Mouse (Mus musculus): ENCODE results near the gene Arhgef10l. TPM values are rescaled to one million over a fixed set of nuclear protein-coding genes. Genes with fewer than 3 reads are reported as not detected.

The Arhgef10l gene
- total and polyA plus RNA-seq, 2 experiments from 2014 or later, result 16.5 to 59.0 TPM

DNA sequence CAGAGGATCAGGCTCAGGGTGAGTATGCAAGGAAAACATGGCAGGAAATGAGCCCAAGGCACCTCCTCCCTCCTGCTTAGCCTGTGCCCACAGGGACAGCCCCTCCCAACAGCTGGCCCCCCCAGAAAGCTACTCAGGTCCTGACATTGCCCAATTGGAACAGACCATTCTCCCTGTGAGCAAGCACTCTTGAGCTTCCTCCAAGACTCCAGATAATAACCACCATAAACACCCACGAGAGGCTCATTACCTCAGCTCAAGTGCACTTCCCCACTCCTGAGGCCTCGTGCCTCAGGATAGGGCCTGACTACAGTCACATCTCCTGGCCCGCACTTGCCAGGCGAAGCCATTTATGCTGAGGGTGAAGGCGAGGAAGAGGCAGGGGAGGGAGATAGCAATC is 67.0 kb downstream of the Arhgef10l start:
- Histone ChIP-seq H3K4me1 (ENCODE audit: insufficient read depth) (no peaks in the 10 kb centered on the region), H3K9ac (no peak overlapping the region), H3K4me2 (ENCODE audit: low read depth) (no peak overlapping the region), H3K4me3 (ENCODE audit: low read depth, low read length) (no peak overlapping the region), H3K27me3 (ENCODE audit: insufficient read depth, low read length) (no peaks in the 10 kb centered on the region), H3K27ac (ENCODE audit: low read depth, low read length) (no peak overlapping the region), H3K36me3 (ENCODE audit: insufficient read depth) (peaks cover 4% of the 10 kb centered on the region; the same call in 1 of the 2 replicates), H3K9me3 (ENCODE audit: low read length) (no peaks in the 10 kb centered on the region)
- DNase-seq, result no peak
- no peak for ATAC-seq
- TF ChIP-seq CTCF (IDR thresholded peaks at IDR 0.05; ENCODE audit: low read depth), result no peak
- 82% methylated on average over 5 of the region's 5 CpGs for WGBS

DNA sequence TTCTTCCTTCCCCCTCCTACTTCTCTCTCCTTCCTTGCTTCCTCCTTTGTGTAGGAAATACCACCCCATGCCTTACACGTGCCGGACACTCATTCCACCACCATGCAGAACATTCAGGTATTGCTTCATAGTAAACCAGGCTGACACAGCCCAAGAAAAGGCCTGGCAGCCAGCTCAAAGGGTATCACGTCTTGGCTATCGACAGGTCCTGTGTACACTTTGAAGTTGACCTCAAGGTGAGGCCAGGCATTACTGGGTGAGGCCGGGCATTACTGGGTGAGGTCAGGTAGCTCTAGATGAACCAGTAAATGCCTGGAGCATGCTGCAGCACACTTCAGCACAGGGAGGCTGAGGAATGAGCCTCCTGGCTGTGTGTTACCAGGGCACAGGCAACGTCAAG is 67.9 kb downstream of the Arhgef10l start:
- 94% methylated on average over 6 of the region's 6 CpGs for WGBS

DNA sequence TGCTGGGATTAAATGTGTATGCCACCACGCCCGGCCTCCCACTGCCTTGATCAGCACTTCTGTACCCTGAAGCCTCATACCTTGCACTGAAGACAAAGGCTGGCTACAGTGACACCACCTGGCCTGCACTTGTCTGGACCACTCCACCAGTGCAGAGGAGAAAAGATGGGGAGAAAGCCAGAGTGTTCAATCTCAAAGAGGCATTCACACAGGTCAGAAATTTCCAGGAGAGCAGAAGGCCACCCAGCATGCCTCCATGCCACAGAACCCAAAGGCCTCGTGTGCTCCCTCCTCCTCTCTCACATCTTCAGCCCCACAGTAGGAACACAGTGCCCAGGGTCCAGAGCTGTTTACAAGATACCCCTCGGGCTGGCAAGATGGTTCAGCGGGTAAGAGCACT is 68.4 kb downstream of the Arhgef10l start:
- H3K4me1 ChIP-seq (ENCODE audit: insufficient read depth), result no peaks in the 10 kb centered on the region
- no peak for DNase-seq
- no peak overlapping the region for H3K27ac ChIP-seq (ENCODE audit: low read depth, low read length)
- H3K4me3 ChIP-seq (ENCODE audit: low read depth, low read length), result no peak overlapping the region
- H3K9ac ChIP-seq, result no peak overlapping the region
- 96% methylated on average over 5 of the region's 5 CpGs for WGBS
- H3K27me3 ChIP-seq (ENCODE audit: insufficient read depth, low read length), result no peaks in the 10 kb centered on the region
- H3K9me3 ChIP-seq (ENCODE audit: low read length), result no peaks in the 10 kb centered on the region
- peaks cover 4% of the 10 kb centered on the region; the same call in 1 of the 2 replicates for H3K36me3 ChIP-seq (ENCODE audit: insufficient read depth)
- no peak for TF ChIP-seq CTCF (IDR thresholded peaks at IDR 0.05; ENCODE audit: low read depth)
- H3K4me2 ChIP-seq (ENCODE audit: low read depth), result no peak overlapping the region
- ATAC-seq, result no peak

More for the DNA sequence above, 67.9 kb downstream of the Arhgef10l start:
- H3K4me1 ChIP-seq (ENCODE audit: insufficient read depth), result no peaks in the 10 kb centered on the region
- no peak overlapping the region for H3K27ac ChIP-seq (ENCODE audit: low read depth, low read length)
- ATAC-seq (no peak), DNase-seq (no peak)
- no peaks in the 10 kb centered on the region for H3K9me3 ChIP-seq (ENCODE audit: low read length)
- H3K4me3 ChIP-seq (ENCODE audit: low read depth, low read length), result no peak overlapping the region
- H3K9ac ChIP-seq, result no peak overlapping the region
- no peak for TF ChIP-seq CTCF (IDR thresholded peaks at IDR 0.05; ENCODE audit: low read depth)
- H3K36me3 ChIP-seq (ENCODE audit: insufficient read depth), result peaks cover 4% of the 10 kb centered on the region; the same call in 1 of the 2 replicates
- no peaks in the 10 kb centered on the region for H3K27me3 ChIP-seq (ENCODE audit: insufficient read depth, low read length)
- H3K4me2 ChIP-seq (ENCODE audit: low read depth), result no peak overlapping the region

DNA sequence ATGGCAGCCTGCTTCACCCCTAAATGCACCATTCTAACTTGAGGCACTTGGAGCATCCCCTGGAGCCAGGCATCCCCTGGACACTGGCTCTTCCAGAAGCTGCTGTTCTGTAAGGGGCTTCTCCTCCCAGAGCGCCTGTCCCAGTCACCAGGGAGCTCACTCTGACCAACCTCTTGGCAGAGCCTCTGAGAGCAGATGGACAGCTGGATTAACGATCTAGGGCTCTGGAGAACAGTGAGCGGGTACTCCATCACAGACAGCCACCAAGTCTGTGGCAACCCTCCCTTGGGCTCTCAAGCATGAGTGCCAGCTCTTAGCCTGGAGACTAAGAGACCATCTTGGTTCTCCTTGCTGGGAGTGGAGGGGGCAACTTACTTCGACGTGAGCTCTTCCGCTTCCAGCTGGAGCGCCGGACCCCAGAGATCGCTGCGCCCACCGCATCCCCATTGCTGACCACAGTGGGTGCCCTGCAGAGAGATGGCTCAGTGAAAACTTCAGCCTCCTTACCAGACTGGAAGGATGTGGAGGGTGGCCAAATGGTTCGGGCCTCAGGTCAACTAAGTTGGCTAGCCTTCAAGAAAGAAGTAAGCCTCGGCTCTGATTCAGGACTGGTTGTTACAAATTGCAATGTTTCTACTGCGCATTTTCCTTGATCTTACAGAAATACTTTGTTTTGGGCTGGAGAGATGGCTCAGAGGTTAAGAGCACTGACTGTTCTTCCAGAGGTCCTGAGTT is 71.9 kb downstream of the Arhgef10l start:
- H3K4me2 ChIP-seq (ENCODE audit: low read depth), result no peak overlapping the region
- 78% methylated on average over 14 of the region's 14 CpGs for WGBS
- no peak for TF ChIP-seq CTCF (IDR thresholded peaks at IDR 0.05; ENCODE audit: low read depth)
- H3K27me3 ChIP-seq (ENCODE audit: insufficient read depth, low read length), result no peaks in the 10 kb centered on the region
- DNase-seq, result no peak
- no peaks in the 10 kb centered on the region for H3K4me1 ChIP-seq (ENCODE audit: insufficient read depth)
- H3K9ac ChIP-seq, result no peak overlapping the region
- ATAC-seq, result no peak
- no peak overlapping the region for H3K27ac ChIP-seq (ENCODE audit: low read depth, low read length)
- no peak overlapping the region for H3K4me3 ChIP-seq (ENCODE audit: low read depth, low read length)
- peaks cover 29% of the 10 kb centered on the region for H3K36me3 ChIP-seq (ENCODE audit: insufficient read depth)
- no peaks in the 10 kb centered on the region for H3K9me3 ChIP-seq (ENCODE audit: low read length)

DNA sequence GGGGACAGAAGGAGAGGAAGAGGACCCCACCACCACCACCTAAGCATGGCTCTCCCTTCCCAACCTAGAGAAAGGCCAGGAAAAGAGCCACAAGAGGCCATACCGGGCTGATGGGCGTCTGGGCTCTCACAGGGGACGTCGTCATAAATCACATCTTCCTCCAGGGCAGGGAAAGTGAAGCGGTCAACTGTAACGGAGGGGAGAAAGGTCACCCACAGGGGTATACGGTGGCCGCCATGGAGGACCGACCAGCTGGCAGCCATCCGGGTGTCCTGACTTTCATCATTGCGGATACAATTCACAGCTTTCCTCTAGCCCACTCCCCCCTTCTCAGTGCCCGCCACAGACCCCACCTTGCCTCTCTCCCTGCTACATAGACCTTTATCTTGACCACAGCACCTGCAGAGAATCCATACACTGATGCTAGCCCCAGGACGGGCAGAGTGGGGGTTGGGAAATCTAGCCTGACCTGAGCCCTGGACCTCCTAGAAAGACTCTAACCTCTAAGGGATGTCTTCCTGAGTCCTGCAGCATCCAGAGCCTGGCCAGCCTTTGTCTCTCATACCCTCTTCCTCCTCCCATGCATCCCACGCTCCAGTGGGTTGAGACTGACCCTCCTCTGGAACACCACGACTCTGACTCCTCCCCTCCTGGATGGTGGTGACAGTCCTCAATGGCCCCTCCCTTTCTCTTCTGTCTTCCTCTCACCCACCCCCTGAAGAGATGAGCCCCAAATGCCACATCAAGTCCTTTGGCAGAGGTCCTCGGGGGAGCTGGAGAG is 72.6 kb downstream of the Arhgef10l start:
- H3K4me2 ChIP-seq (ENCODE audit: low read depth), result no peak overlapping the region
- H3K36me3 ChIP-seq (ENCODE audit: insufficient read depth), result peaks cover 31% of the 10 kb centered on the region
- TF ChIP-seq CTCF (IDR thresholded peaks at IDR 0.05; ENCODE audit: low read depth), result no peak
- DNase-seq, result no peak
- 86% methylated on average over 16 of the region's 16 CpGs for WGBS
- H3K4me3 ChIP-seq (ENCODE audit: low read depth, low read length), result no peak overlapping the region
- no peaks in the 10 kb centered on the region for H3K27me3 ChIP-seq (ENCODE audit: insufficient read depth, low read length)
- H3K27ac ChIP-seq (ENCODE audit: low read depth, low read length), result no peak overlapping the region
- no peak for ATAC-seq
- no peaks in the 10 kb centered on the region for H3K4me1 ChIP-seq (ENCODE audit: insufficient read depth)
- no peaks in the 10 kb centered on the region for H3K9me3 ChIP-seq (ENCODE audit: low read length)
- H3K9ac ChIP-seq, result no peak overlapping the region

DNA sequence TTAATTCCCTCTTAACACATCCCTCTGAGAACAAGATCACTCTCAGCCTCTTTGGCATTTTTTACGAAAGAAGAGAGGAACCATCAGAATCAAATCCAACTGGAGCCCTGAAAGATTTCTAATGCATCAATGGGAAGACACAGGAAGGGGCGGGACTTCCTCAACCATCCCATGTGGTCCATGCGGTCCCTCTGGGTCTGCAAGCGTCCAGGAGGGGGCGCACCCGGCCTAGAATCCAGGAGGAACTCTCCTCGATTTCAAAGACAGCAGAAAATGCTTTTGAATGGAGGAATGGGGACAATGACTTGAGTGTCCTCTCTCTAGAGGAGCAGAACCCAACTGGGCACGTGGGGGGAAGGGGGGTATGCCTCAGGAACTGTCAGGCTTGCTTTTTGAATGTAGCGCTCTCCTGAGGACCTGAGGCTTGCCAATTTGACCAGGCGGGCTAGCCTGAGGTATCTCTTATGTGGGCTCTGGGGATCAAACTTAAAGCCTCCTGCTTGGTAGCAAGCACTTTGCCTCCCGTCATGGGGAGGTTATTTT is 73.5 kb downstream of the Arhgef10l start:
- H3K9me3 ChIP-seq (ENCODE audit: low read length), result no peaks in the 10 kb centered on the region
- H3K4me3 ChIP-seq (ENCODE audit: low read depth, low read length), result no peak overlapping the region
- no peak overlapping the region for H3K27ac ChIP-seq (ENCODE audit: low read depth, low read length)
- H3K4me1 ChIP-seq (ENCODE audit: insufficient read depth), result no peaks in the 10 kb centered on the region
- peak; percentile 91 for ATAC-seq
- no peaks in the 10 kb centered on the region for H3K27me3 ChIP-seq (ENCODE audit: insufficient read depth, low read length)
- 30% methylated on average over 11 of the region's 11 CpGs for WGBS
- DNase-seq, result peak; percentile 88
- peak; percentile 83 for TF ChIP-seq CTCF (IDR thresholded peaks at IDR 0.05; ENCODE audit: low read depth)
- H3K9ac ChIP-seq, result no peak overlapping the region
- peaks cover 27% of the 10 kb centered on the region for H3K36me3 ChIP-seq (ENCODE audit: insufficient read depth)
- no peak overlapping the region for H3K4me2 ChIP-seq (ENCODE audit: low read depth)

DNA sequence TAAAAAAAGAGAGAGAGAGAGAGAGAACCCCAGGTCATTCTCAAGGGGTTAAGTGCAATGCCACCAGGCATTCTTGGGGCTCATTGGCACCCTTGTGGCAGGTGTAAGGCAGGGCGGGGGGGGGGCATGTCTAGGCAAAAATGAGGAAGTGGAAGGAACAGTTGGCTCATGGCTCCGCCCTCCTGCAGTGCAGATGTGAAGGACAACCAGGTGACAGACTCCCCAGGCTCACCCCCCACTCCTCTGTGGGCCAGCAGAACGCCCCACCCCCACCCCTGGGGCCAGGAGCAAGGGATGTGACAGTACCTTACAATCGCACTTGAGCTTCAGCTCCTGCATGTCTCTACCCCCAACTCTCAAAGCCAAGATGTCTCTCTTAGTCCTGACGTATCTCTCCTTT is 79.3 kb downstream of the Arhgef10l start:
- no peaks in the 10 kb centered on the region for H3K9me3 ChIP-seq (ENCODE audit: low read length)
- H3K27me3 ChIP-seq (ENCODE audit: insufficient read depth, low read length), result no peaks in the 10 kb centered on the region
- ATAC-seq, result no peak
- H3K4me1 ChIP-seq (ENCODE audit: insufficient read depth), result no peaks in the 10 kb centered on the region
- no peak overlapping the region for H3K4me3 ChIP-seq (ENCODE audit: low read depth, low read length)
- H3K9ac ChIP-seq, result no peak overlapping the region
- no peak overlapping the region for H3K4me2 ChIP-seq (ENCODE audit: low read depth)
- DNase-seq, result no peak
- no peak overlapping the region for H3K27ac ChIP-seq (ENCODE audit: low read depth, low read length)
- TF ChIP-seq CTCF (IDR thresholded peaks at IDR 0.05; ENCODE audit: low read depth), result no peak
- WGBS, result 81% methylated on average over 4 of the region's 5 CpGs
- H3K36me3 ChIP-seq (ENCODE audit: insufficient read depth), result peaks cover 41% of the 10 kb centered on the region

Measured in forebrain, postnatal 0 days (tissue).